Mouse (Mus musculus) heart, postnatal 10 days (tissue): ENCODE measurements at regions not wholly inside any gene's neighbourhood (a gene's known extent, or its start where the extent isn't known, plus 50 kb on each side); places are given as distances from the start of the nearest gene placed in this dataset.
A peak's percentile ranks its signal among the peaks of the same experiment; 100 is the strongest.

Experiments used
- DNase-seq, 2 experiments: peaks; one replicate each; pipeline ENCODE4 v3.0.0; 2021
- intact Hi-C: fragments of 180-260 bp; cut with DNase I; formaldehyde crosslinking; loops from one replicate; pipeline ENCODE4 v1.15.1; 2025

DNA sequence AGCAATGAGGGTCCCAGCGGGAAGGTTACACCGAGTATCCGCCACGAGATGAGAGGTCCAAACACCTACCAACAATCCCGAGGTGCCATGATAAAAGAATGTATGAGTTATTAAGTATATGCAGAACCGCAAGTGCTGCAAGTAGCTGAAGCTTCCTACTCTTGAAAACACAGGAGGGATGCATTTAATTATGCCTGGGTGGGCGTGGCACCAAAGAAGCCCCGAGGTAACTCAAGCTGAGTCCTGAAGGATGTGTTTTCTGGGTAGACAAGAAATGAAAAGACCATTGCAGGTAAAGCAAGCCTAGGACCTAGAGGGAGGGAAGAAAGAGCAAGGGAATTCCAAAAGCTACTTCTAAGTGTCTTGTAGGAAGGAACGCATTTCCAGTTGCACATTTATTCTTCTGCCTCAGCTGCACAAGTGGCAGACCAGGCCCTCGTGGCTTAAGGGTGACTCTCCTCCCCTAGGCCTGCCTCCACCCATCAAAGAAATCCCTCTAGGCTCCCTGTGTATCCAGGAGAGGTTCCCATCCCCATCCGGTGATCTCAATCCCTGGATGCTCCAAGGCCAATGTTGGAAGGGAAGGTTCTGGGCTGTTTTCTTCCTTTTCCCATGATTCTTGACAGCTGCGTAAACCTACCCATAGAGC, 104.2 kb upstream of the Mgme1 start:
- DNase-seq: no peak
- intact Hi-C loops: loop anchor here (10.0 kb wide), 1 partner anchor 151 kb away; the partner anchor contains the start of gene Rrbp1

DNA sequence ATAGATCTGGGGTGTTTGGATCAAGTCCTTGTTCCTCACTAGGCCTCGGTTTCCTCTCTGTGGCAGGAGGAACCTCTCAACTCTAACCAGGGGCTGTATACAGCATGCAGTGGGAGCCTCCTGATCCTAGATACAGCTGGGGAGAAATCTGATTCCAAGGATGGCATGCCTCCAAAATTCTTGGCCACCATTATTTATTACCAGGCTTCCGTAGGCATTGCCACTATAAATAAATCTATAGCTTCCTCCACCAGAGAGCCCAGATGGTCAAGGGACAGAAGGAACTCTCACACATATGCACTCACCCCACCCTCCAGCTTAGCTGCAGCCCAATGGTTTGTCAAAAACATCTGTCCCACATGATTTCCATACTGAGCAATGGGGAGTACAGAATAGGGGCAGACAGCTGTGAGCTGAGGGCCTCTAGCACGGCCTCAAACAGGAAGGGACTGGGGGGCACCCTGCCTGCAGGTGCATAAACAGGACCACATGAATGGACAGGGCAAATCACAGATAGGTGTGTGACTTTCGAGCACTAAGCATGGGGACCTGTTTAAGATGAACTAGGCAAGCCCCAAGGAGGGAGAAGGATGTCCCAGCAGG, 100.8 kb upstream of the Mgme1 start:
- no peak for DNase-seq
- intact Hi-C loops: loop anchor here (10.0 kb wide), 1 partner anchor 155 kb away; the partner anchor contains the start of gene Rrbp1

DNA sequence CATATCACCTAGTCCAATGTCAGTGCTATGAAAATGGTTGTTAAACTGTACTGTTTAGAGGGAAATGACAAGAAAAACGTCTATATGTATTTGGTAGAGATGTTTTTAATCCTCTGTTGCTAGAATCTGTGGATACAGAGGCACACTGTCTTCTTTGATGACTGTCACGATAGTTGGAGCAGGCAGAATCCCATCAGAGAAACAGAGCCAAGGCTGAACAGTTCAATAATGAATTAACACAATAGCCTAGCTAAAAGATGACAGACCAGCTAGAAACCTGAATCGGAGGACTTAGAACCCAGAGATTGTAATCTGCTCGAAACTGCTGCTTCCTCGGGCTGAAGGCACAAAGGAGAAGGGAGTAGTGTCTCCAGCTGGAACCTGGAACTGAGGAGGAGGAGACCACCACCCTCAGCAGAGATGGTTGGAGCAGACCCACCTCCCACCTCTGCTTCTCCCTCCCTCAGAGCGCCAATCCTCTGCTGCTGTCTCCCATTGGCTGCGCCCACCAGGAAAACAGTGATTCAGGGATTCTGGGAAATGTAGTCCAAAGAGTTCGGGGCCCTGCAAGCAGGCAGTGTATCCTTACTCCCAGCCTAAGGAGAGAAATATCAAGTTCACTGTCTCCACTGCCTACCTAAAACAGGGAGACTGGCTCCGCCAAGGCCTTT, 98.2 kb upstream of the Mgme1 start:
- DNase-seq: peak; percentile 73 to 77
- intact Hi-C loops: no loop called here

DNA sequence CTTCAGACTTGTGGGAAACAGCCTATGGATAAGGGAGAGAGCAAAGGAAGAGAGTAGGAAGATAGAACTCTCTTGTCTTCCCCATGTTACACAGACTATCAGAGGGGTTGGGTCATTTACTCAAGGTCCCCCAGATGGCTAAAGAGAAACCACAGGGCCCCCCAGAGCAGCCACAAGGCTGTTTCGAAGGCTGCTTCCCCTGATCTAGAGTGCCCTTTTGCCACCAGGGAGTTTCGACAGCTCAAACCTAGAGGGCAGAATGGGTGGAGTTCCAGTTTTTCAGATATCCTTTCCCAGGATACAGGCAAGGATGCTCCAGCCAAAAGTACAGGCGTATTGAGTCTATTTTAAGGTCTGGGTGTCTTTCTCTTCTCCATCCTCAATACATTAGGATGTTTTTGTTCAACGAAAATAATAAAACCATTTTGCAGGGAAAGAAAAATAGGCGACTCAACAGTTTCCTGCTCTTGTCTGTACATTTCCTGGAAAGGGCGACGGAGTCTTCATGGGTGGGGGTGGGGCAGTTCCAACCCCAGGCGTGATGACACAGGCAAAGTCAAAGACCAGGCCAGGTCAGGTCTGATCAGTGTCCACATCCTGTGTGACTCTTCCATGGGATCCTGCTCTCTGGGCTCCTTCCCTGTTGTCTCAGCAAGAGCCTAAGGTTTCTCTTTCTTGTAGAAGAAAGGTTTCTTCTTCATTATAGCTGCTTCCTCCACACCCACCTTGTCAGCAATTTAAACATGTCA, 96.9 kb upstream of the Mgme1 start:
- DNase-seq: no peak

DNA sequence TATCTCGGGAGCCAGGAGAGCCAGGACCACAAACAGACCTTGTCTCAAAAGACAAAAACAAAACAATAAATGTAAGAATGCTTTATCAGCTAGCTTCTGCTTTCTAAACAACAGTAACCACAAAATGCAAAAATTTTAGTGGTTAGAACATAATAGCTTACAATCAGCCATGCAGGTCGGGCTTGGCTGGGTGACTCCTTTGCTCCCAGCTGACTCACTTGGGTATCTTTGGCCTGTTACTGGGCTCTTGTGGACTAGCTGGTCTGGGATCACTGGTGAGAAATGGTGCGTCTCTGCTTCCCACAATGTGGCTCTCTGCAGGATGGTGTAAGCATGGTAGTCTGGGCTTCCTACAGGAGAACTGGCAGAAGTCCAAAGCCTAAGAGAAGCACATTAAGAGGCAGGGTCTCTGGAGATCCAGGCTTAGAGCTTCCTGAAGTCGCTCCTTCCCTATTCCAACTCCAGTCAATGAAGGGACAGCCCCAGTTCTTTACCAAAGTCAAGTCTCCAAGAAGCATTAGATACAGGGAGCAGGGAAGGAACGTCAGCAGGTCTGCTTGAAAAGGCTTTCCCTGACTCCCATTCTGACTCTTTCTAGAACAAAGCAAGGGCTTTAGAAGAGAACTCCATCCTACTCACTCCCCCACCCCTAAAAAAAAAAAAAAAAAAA, 96.0 kb upstream of the Mgme1 start:
- intact Hi-C loops: no loop called here
- no peak for DNase-seq

More for the DNA sequence above, 96.9 kb upstream of the Mgme1 start:
- intact Hi-C loops: no loop called here

DNA sequence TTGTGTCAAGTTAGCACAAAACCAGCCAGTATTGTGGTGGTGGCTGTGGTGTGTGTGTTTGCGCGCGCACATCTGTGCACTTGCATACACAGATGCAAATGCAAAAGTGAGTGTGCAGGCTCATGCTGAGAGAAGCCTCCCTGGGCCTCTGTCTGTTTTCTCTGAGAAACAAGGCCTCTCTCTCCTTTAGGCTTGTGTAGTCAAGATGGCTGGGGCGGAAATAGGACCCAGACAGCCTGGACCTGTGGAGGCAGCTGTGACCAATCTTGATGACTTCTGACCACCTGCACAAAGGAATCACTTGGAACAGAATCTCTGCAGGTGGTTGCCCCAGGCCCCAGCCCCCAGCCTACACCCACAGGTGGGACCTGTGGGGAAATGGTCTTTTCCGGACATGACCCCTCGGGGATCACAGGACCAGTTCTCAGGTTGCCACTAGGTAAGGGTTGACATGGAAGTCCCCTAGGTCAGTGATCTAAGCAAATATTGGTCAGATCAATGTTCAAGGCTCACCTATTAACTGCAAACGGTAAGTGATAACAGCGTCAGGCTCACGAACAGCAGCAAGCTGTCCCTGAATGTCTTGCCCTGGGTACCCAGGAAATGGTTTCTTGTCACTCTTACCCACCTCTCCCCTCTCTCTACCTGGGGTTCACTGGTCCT, 93.8 kb upstream of the Mgme1 start:
- intact Hi-C loops: no loop called here
- no peak for DNase-seq

DNA sequence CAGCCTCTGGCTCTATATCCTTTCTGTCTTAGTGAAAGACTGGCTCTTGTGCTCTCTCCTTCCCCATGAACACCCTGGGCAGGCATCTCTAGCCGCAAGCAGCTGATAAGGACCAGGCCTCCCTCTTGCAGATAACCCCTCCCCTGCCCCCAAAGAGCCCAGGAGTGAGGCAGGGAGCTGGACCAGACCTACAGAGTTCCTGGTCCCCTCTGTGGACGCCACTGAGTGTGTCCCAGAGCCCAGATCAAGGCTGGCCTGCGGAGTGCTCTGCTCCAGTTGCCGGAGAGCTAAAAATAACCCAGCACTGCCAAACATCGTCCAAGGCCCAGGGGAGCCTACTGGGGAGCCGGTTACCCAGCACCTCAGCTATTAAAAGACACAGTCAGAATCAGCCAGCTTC, 93.2 kb upstream of the Mgme1 start:
- intact Hi-C loops: no loop called here
- peak; percentile 75 to 81 for DNase-seq

DNA sequence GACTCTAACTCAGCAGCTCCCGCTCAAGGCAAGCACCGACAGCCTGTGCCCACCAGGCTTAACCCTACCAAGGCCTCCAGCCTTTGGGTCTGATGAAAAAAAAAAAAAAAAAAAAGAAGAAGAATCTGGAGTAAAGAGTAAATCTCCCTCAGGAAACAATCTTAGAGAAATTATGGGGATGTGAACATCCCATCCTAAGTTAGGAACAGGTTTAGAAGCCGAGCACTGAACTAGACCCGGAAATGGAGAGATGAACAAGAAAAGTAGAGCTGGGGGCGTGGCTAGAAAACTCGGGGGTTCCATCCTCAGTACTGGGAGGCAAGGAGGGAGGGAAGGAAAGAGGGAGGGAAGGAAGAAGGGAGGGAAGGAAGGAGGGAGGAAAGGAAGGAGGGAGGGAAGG, 92.5 kb upstream of the Mgme1 start:
- no peak for DNase-seq
- intact Hi-C loops: no loop called here

DNA sequence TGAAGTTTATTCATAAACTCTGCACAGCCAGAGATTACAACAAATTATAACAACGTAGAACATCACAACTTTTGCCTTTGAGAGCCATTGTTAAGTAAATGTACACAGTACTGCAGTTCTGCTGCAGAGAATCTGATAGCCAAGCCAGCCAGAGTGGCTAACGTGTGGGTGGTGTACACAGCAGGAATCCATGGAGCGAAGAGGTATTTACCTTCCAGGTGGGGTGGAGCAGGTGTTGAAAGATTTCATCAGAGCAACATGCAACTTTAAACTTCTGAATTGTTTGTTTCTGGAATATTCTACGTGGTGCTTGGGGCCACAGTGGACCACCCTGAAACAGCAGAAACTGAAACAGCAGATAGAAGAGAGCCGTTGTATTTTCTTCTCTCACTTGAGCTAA, 88.4 kb upstream of the Mgme1 start:
- intact Hi-C loops: loop anchor here (5.0 kb wide), 1 partner anchor 70 kb away; no protein-coding TSS in a partner anchor

DNA sequence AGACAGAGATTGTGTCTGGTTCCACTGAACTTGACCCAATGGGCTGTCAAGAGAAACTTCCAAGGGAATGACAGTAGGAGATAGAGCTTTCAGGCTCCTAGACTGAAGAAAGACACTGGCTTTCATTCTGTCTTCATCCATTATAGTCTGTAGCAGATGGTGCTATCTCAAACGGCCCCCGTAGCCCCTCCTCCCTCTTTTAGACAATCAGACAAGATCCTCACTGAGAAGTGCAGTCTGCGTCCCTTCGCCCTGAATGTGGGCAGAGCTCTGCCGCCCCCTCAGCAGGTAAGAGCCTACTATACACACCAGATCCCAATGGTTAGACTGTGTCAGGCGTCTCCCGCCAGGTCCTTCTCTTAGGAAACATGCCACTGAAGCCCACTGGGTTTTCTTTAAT, 87.9 kb upstream of the Mgme1 start:
- DNase-seq: no peak
- intact Hi-C loops: loop anchor here (5.0 kb wide), 1 partner anchor 70 kb away; no protein-coding TSS in a partner anchor

More for the DNA sequence above, 88.4 kb upstream of the Mgme1 start:
- DNase-seq: no peak

DNA sequence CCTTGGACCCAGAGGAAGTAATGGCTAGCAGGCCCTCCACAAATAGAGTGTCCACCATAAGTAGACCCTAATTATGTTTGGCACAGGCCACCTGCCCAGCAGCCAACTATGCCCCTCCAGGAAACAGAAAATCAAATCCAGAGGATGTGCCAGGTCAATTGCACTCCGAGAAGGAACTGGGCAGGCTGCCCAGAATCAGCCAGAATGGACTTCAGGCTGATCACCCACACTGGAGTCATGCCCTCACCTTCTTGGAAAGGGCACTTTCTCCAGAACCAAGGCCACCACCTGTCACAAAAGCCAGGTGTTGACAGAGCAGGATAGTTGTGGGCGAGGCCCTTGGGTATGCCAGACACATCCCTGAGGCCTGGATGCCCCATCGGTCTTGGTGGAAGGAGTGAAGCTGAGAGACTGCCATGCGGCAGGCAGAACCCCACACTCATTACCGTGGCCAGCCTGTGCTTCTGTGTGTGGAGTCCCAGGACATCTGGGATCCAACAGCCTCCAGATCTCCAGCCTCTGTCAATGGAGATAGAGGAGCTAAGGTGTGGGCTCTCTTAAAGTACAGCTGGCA, 87.0 kb upstream of the Mgme1 start:
- DNase-seq: peak; percentile 81 to 85
- intact Hi-C loops: loop anchor here (5.0 kb wide), 1 partner anchor 71 kb away; no protein-coding TSS in a partner anchor

DNA sequence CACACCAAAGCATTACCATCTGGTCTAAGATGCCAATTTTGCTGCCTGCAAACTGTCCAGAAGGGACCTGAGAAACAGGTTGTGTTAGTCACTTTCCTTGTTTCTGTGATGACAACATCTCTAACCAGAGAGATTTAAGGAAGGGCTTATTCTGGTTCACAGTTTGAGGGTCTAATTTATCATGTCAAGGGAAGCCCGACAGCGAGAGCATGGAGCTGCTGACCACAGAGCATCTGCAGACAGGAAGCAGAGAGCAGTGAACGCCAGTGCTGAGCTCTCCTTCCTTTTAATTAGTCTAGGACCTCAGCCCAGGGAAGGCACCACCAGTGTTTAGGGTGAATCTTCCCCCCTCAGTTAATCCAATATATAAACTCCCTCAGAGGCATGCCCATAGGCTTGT, 85.3 kb upstream of the Mgme1 start:
- DNase-seq: no peak
- intact Hi-C loops: no loop called here

DNA sequence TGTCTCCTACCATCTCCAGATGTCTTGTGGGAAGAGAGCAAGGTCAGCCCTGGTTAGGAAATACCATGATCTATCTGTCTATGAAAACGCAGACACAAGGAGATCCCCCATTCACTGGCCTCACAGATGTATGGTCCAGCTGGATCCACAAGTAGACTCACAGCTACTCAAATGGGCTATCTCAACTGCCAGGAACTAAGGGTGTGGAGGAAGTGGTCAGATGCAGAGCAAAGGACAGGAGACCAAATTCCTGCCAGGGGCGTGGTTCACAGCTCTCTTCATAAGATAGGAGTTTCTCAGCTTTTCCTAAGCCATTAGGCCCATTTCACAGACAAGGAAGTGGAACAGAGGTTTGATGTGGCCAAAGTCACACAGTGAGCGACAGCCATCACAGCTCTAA, 84.0 kb upstream of the Mgme1 start:
- no peak for DNase-seq
- intact Hi-C loops: no loop called here

DNA sequence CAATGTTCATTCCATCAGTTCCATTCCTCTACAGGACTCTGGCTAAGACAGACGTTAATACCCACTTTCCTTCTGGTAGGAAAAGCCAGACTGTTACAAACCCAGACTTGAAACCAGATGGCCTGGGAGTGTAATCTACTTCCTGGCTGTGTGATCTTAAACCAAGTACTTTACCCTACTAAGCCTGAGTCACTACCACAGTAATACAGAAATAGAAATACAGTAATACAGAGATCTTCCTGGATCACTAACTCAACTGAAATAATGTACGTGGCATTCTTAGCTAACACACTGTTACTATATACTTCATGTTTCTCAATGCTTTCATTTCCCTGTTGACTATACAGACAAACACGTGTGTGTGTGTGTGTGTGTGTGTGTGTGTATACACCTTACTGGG, 82.4 kb upstream of the Mgme1 start:
- intact Hi-C loops: no loop called here
- no peak for DNase-seq

DNA sequence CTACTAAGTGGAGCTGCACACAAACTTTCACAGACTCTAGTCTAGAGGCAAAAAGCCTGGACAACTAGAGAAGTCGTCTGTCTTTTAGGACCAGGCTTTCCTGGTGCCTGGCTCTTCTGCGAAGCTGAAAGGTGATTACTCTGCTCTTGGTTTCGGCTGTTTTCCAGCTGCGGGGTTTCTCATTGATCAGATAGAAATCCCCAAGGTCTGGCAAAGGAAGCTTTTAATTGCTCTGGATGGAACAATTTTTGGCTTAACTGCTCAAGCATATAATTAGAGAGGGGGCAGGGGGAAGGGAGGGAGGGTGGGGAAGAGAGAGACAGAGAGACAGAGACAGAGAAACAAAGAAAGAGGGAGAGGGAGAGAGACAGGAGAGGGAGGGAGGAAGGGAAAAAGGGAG, 82.0 kb upstream of the Mgme1 start:
- DNase-seq: no peak
- intact Hi-C loops: no loop called here

DNA sequence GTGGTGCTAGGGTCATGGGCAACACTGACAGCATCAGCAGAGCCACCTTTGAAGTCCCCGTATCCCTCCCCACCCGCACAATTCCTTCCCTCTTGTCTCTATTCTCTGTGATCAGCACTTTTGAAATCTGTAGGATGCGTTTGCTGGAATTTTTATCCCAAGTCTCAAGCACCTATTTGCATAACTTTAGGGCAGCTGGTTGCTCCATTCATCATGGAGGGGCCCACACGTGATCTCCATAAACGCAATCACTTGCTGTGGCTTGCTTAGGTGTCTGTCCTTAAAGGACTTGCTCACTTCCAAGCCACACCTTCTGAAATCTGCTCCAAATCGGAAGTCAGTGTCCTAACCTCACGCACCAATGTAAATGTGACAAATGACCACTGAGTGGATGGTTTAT, 80.7 kb upstream of the Mgme1 start:
- no peak for DNase-seq
- intact Hi-C loops: no loop called here

DNA sequence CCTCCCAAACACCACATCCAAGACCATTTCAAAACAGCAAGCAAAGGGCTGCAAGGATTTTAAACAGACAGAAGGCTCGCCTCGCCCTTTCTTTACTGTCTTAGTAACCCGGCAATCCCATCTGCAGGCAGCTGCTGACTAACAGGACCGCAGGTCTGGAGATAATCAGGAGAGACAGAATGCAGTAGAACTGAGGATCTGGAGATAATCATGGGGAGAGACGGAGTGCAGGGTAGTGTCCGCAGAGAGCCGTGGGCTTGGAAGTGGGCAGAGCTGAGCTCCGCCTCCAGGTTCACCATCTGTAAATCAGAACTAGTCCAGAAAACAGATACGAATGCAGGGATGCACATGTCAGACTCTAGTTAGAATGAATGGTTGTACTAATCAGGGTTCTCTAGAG, 79.4 kb upstream of the Mgme1 start:
- DNase-seq: no peak
- intact Hi-C loops: no loop called here

DNA sequence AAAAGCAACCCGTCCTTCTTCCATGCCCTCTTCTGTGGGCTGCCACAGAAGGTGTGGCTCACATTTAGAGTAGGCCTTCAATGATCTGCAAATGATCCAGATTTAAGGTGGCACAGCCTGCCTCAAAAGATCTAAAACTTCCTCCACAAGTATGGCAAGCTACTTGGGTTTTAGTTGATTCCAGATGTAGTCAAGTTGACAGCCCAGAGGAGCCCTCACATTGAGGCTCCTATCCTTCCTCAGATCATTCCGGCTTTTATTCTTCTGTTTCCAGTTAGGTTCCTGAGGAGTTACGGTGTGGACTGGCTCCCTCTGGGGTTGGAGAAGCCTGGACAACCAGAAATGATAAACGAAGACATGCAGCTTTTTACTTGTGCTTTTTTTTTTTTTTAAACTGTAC, 78.8 kb upstream of the Mgme1 start:
- no peak for DNase-seq
- intact Hi-C loops: no loop called here

DNA sequence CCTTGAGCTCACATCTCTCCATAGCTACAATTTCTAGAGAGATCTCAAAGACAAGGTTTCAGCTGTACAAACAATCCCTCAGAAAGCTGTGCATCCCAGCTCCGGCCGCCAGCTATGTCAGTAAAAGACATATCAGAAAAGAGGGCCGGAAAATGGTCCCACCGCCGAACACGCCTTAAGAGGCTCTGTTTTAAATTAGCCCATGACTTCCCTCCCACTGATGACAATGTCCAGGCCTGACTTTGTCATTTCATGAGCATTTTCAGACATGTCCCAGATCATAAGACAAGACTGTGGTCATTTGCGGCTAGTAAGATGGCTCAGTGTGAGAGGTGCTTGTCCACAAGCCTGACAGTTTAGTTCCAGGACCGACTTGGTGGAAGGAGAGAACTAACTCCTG, 78.0 kb upstream of the Mgme1 start:
- intact Hi-C loops: no loop called here
- DNase-seq: no peak

DNA sequence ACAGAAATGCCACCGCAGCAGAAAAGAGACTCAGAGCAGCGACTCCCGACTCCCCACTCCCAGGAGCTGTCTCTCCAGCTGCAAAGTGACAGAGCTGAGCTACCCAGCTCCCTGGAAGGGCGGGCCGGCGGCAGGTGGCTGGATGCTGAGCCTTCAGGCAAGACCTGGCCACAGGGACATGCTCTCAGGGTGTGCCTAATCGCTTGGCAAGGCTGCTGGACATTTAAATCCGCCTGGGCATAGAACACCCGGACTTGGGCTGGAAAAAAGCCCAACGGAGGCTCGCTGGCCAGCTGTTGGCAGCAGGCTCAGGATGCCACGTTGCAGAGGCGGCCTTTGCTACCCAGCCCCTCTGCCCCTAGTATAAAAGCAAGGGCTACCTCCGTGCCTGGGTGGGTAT, 74.6 kb upstream of the Mgme1 start:
- peak in 1 of 2 experiments; percentile 55 for DNase-seq
- intact Hi-C loops: loop anchor here (5.0 kb wide), 1 partner anchor 189 kb away; no protein-coding TSS in a partner anchor
